Mouse (Mus musculus): ENCODE measurements around the gene Scml4. TPM values are rescaled to one million over a fixed set of nuclear protein-coding genes. Genes with fewer than 3 reads are reported as not detected.
A peak's percentile ranks its signal among the peaks of the same experiment; 100 is the strongest.

Scml4 gene
- total RNA-seq, 1 experiment, result 0.22 TPM

DNA sequence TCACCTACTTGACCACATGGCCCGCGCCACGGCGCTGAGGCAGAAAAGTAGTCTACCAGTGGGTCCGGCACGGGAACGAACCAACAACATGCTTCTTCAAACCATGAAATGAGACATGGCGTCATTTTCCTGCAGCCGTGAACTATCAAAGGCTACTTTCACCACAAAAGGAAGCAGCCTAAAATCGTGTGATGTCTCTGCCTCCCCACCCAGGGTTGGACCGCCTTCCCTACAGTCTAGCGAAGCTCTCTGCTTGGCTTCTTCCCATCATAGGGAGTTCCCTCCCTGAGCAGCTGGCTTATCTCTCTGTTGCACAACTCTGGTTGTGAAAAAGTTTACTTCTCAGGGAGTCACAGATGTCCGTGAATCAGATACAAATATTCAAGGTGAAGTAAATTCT lies 102.5 kb downstream of the Scml4 start:
- peaks cover under 1 to 11% of the 10 kb centered on the region in 2 experiments; a peak in 2 of 4 replicates for H3K4me1 ChIP-seq (ENCODE audit: control insufficient read depth in 2 of 2, insufficient read depth in 2 of 2, low read length in 2 of 2, poor library complexity in 1 of 2)
- H3K9me3 ChIP-seq (ENCODE audit: control insufficient read depth, insufficient read depth, low read depth, low read length), result no peaks in the 10 kb centered on the region
- no peaks in the 10 kb centered on the region for H3K36me3 ChIP-seq (ENCODE audit: control insufficient read depth, insufficient read depth, low read length, poor library complexity, severe bottlenecking)
- no peak for TF ChIP-seq CHD2 (IDR thresholded peaks at IDR 0.05; ENCODE audit: low read depth, low read length)
- no peak for TF ChIP-seq MAFK (IDR thresholded peaks at IDR 0.05; ENCODE audit: insufficient read depth, low read depth, low read length)
- no peak for TF ChIP-seq ZNF384 (IDR thresholded peaks at IDR 0.05; ENCODE audit: low read depth, low read length)
- no peak for TF ChIP-seq HCFC1 (IDR thresholded peaks at IDR 0.05; ENCODE audit: borderline replicate concordance, insufficient read depth, low read length)
- no peak for TF ChIP-seq ZC3H11A (IDR thresholded peaks at IDR 0.05; ENCODE audit: borderline replicate concordance, low read depth, low read length)
- in situ Hi-C loops (cut with MboI; ENCODE audit: low sequenced_read_pairs in 2 of 2, unreplicated experiment in 2 of 2), result no loop called here
- no peak for DNase-seq (ENCODE audit: low read depth, low spot score)
- H3K4me3 ChIP-seq (ENCODE audit: insufficient read depth in 1 of 2, low read depth in 1 of 2, low read length in 2 of 2, poor library complexity in 1 of 2, severe bottlenecking in 1 of 2), result 0 out of 4 replicates have a peak overlapping the region, but pooled peaks of 1 of the 2 experiments have one; percentile 12
- H3K27ac ChIP-seq (ENCODE audit: insufficient read depth, low read depth, low read length, poor library complexity, severe bottlenecking), result no peak overlapping the region
- H3K9ac ChIP-seq (ENCODE audit: insufficient read depth, low read depth, low read length, poor library complexity, severe bottlenecking), result no peak overlapping the region

DNA sequence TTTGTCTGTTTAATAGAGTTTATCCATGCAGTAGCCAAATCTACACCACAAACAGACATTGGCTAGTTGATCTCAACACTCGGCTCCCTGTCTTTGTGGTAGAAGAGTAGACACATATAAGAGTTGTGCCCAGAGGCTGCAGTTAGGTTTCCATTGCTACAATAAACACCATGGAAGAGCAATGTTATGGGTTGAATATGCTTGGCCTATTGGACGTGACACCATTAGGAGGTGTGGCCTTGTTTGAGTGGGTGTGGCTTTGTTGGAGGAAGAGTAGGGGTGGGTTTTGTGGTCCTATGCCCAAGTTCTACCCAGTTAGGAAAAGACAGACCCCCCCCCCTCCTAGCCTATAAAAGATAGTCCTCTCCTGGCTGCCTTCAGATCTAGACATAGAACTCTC lies 102.9 kb downstream of the Scml4 start:
- in situ Hi-C loops (cut with MboI; ENCODE audit: low sequenced_read_pairs in 2 of 2, unreplicated experiment in 2 of 2), result no loop called here
- Histone ChIP-seq H3K9ac (ENCODE audit: insufficient read depth, low read depth, low read length, poor library complexity, severe bottlenecking) (no peak overlapping the region), H3K4me1 (ENCODE audit: control insufficient read depth in 2 of 2, insufficient read depth in 2 of 2, low read length in 2 of 2, poor library complexity in 1 of 2) (peaks cover 5 to 12% of the 10 kb centered on the region in 2 experiments; a peak in 2 of 4 replicates), H3K27ac (ENCODE audit: insufficient read depth, low read depth, low read length, poor library complexity, severe bottlenecking) (no peak overlapping the region), H3K4me3 (ENCODE audit: insufficient read depth in 1 of 2, low read depth in 1 of 2, low read length in 2 of 2, poor library complexity in 1 of 2, severe bottlenecking in 1 of 2) (no peak overlapping the region), H3K36me3 (ENCODE audit: control insufficient read depth, insufficient read depth, low read length, poor library complexity, severe bottlenecking) (no peaks in the 10 kb centered on the region), H3K9me3 (ENCODE audit: control insufficient read depth, insufficient read depth, low read depth, low read length) (no peaks in the 10 kb centered on the region)
- no peak for DNase-seq (ENCODE audit: low read depth, low spot score)
- no peak for TF ChIP-seq MAFK (IDR thresholded peaks at IDR 0.05; ENCODE audit: insufficient read depth, low read depth, low read length)
- no peak for TF ChIP-seq ZC3H11A (IDR thresholded peaks at IDR 0.05; ENCODE audit: borderline replicate concordance, low read depth, low read length)
- TF ChIP-seq ZNF384 (IDR thresholded peaks at IDR 0.05; ENCODE audit: low read depth, low read length), result no peak
- no peak for TF ChIP-seq CHD2 (IDR thresholded peaks at IDR 0.05; ENCODE audit: low read depth, low read length)

DNA sequence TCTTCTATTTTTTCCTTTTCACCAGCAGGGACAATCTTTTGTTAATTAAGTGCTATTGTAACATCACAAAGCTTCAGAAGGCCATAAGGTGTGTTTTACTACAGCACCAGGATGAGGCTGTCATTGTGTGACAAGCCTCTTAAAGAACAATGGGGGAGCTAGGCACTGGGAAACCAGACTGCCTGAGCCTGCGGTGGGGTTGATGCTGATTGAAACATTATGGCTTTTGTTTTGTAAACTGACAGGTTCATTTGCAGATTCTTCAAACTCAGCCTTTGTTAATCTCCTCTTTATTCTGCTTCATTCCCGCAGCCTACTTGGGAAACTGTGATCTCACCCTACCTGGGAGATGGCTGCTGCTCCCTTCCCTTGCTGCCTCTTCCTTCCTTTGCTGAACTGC lies 108.2 kb downstream of the Scml4 start:
- H3K9ac ChIP-seq (ENCODE audit: insufficient read depth, low read depth, low read length, poor library complexity, severe bottlenecking), result no peak overlapping the region
- in situ Hi-C loops (cut with MboI; ENCODE audit: low sequenced_read_pairs in 2 of 2, unreplicated experiment in 2 of 2), result no loop called here
- H3K36me3 ChIP-seq (ENCODE audit: control insufficient read depth, insufficient read depth, low read length, poor library complexity, severe bottlenecking), result no peaks in the 10 kb centered on the region
- no peaks in the 10 kb centered on the region for H3K9me3 ChIP-seq (ENCODE audit: control insufficient read depth, insufficient read depth, low read depth, low read length)
- H3K4me3 ChIP-seq (ENCODE audit: insufficient read depth in 1 of 2, low read depth in 1 of 2, low read length in 2 of 2, poor library complexity in 1 of 2, severe bottlenecking in 1 of 2), result no peak overlapping the region
- H3K4me1 ChIP-seq (ENCODE audit: control insufficient read depth in 2 of 2, insufficient read depth in 2 of 2, low read length in 2 of 2, poor library complexity in 1 of 2), result peaks cover 10 to 14% of the 10 kb centered on the region in 2 experiments; a peak in 3 of 4 replicates
- no peak for DNase-seq (ENCODE audit: low read depth, low spot score)
- no peak overlapping the region for H3K27ac ChIP-seq (ENCODE audit: insufficient read depth, low read depth, low read length, poor library complexity, severe bottlenecking)
- TF ChIP-seq ZC3H11A (IDR thresholded peaks at IDR 0.05; ENCODE audit: borderline replicate concordance, low read depth, low read length) (no peak), HCFC1 (IDR thresholded peaks at IDR 0.05; ENCODE audit: borderline replicate concordance, insufficient read depth, low read length) (no peak), CHD2 (IDR thresholded peaks at IDR 0.05; ENCODE audit: low read depth, low read length) (no peak), ZNF384 (IDR thresholded peaks at IDR 0.05; ENCODE audit: low read depth, low read length) (no peak), MAFK (IDR thresholded peaks at IDR 0.05; ENCODE audit: insufficient read depth, low read depth, low read length) (no peak)

DNA sequence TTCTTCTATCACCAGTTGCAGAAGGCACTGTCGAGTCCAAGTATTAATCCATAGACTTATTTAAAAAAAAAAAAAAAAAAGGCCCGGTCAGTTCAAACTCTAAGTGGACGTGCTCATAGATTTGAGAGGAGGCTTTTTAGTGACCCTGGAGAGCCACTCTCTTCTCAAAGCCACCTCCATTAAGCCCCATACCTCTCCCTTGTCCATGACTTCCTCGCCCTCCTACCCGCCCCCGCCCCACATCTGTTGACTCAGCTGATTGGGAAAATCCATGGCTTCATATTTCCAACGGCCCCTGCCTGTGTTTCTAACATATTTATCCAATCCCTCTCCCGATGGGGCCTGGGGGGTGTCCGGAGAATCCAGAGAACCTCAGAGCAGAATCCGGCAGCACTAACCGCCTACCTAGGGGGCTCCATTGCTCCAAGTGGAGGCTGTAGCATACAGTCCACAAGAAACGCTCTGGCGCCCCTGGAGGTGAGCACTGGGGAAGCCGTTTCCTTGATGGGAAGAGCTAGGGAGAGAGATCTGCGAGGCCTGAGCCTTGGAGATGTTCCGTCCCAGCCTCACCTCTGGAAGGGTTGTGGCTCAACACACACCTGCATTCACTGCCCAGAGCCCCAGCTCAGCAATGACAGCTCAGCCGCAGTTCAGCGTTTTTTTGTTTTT lies 112.5 kb downstream of the Scml4 start:
- peak; percentile 81 for DNase-seq (ENCODE audit: low read depth, low spot score)
- Histone ChIP-seq H3K4me1 (ENCODE audit: control insufficient read depth in 2 of 2, insufficient read depth in 2 of 2, low read length in 2 of 2, poor library complexity in 1 of 2) (peaks cover 9% of the 10 kb centered on the region in 2 experiments; a peak in 3 of 4 replicates), H3K27ac (ENCODE audit: insufficient read depth, low read depth, low read length, poor library complexity, severe bottlenecking) (no peak overlapping the region), H3K9ac (ENCODE audit: insufficient read depth, low read depth, low read length, poor library complexity, severe bottlenecking) (no peak overlapping the region), H3K4me3 (ENCODE audit: insufficient read depth in 1 of 2, low read depth in 1 of 2, low read length in 2 of 2, poor library complexity in 1 of 2, severe bottlenecking in 1 of 2) (peak overlapping the region in 1 of 2 experiments; percentile 41; a peak in 2 of 4 replicates), H3K9me3 (ENCODE audit: control insufficient read depth, insufficient read depth, low read depth, low read length) (no peaks in the 10 kb centered on the region), H3K36me3 (ENCODE audit: control insufficient read depth, insufficient read depth, low read length, poor library complexity, severe bottlenecking) (no peaks in the 10 kb centered on the region)
- TF ChIP-seq HCFC1 (IDR thresholded peaks at IDR 0.05; ENCODE audit: borderline replicate concordance, insufficient read depth, low read length) (peak; percentile 46; the same call in 1 of the 2 replicates), ZNF384 (IDR thresholded peaks at IDR 0.05; ENCODE audit: low read depth, low read length) (no peak), ZC3H11A (IDR thresholded peaks at IDR 0.05; ENCODE audit: borderline replicate concordance, low read depth, low read length) (peak; percentile 29; the same call in 1 of the 2 replicates), CHD2 (IDR thresholded peaks at IDR 0.05; ENCODE audit: low read depth, low read length) (no peak), MAFK (IDR thresholded peaks at IDR 0.05; ENCODE audit: insufficient read depth, low read depth, low read length) (peak; percentile 43; the same call in 1 of the 2 replicates)
- in situ Hi-C loops (cut with MboI; ENCODE audit: low sequenced_read_pairs in 2 of 2, unreplicated experiment in 2 of 2), result no loop called here
